Mouse (Mus musculus) CH12.LX (cell line): ENCODE measurements around the gene Pou2f1. TPM values are rescaled to one million over a fixed set of nuclear protein-coding genes. Genes with fewer than 3 reads are reported as not detected.

Experiments used
- DNase-seq: peaks from one replicate; pipeline ENCODE4 v3.0.0-alpha.2; 2013; ENCODE audit errors: extremely low read depth
- H3K27ac ChIP-seq: 2 replicates; pipeline ENCODE4 v1.5.1; 2012; ENCODE audit warnings: low read depth, mild to moderate bottlenecking, control low read depth, moderate library complexity; ENCODE audit not compliant: insufficient read depth
- H3K27me3 ChIP-seq: replicated peaks from 2 replicates; pipeline ENCODE3; 2012; ENCODE audit warnings: inconsistent platforms
- H3K36me3 ChIP-seq, 2 experiments: replicated peaks in 1 of 2; 2 replicates each; pipeline versions ENCODE3 to v1.6.1; 2012; ENCODE audit warnings: inconsistent platforms in 1 of 2, low read length in 1 of 2, mild to moderate bottlenecking in 1 of 2, mixed read lengths in 1 of 2, moderate library complexity in 1 of 2; ENCODE audit not compliant: control insufficient read depth in 1 of 2, insufficient read depth in 1 of 2
- H3K4me1 ChIP-seq, 2 experiments: 2 replicates each; pipeline ENCODE4 v1.6.1; 2012; ENCODE audit warnings: inconsistent platforms in 1 of 2, moderate library complexity in 1 of 2; ENCODE audit not compliant: insufficient read depth in 2 of 2, control insufficient read depth in 1 of 2
- H3K4me2 ChIP-seq: 2 replicates; pipeline ENCODE4 v1.6.1; 2012; ENCODE audit warnings: low read depth, mild to moderate bottlenecking, control low read depth; ENCODE audit not compliant: poor library complexity, insufficient read depth, severe bottlenecking
- H3K4me3 ChIP-seq, 3 experiments: fragments of 150-350 bp in 1 of 3; sonication (generic) in 1 of 3; replicated peaks in 1 of 3; 2 replicates each; pipeline versions ENCODE3 to v1.5.1; 2011 to 2012; ENCODE audit warnings: low read depth in 2 of 3, low read length in 2 of 3, mild to moderate bottlenecking in 2 of 3, moderate library complexity in 2 of 3, control low read depth in 1 of 3, improper control_type of control experiment in 1 of 3, inconsistent platforms in 1 of 3, mixed read lengths in 1 of 3; ENCODE audit not compliant: poor library complexity in 1 of 3
- H3K79me2 ChIP-seq: replicated peaks from 2 replicates; pipeline ENCODE4 v1.6.1; 2012; ENCODE audit warnings: mild to moderate bottlenecking, moderate library complexity; ENCODE audit not compliant: control insufficient read depth, poor library complexity, insufficient read depth, severe bottlenecking; ENCODE audit errors: extremely low read depth
- H3K9ac ChIP-seq: 2 replicates; pipeline ENCODE4 v1.6.1; 2012; ENCODE audit warnings: low read depth, mild to moderate bottlenecking, control low read depth, moderate library complexity; ENCODE audit not compliant: insufficient read depth
- H3K9me3 ChIP-seq: replicated peaks from 2 replicates; pipeline ENCODE3; 2012; ENCODE audit warnings: low read length, inconsistent platforms, mixed read lengths
- CHD1 ChIP-seq: IDR thresholded peaks from 2 replicates; pipeline ENCODE4 v1.6.1; 2012; ENCODE audit warnings: low read depth, low read length, improper control_type of control experiment, inconsistent platforms
- CHD2 ChIP-seq: IDR thresholded peaks from 2 replicates; pipeline ENCODE4 v1.6.1; 2011; ENCODE audit warnings: low read length, improper control_type of control experiment
- ELF1 ChIP-seq: IDR thresholded peaks from 2 replicates; pipeline ENCODE4 v1.6.1; 2014; ENCODE audit warnings: low read depth, mild to moderate bottlenecking, inconsistent platforms, low read length, improper control_type of control experiment
- EP300 ChIP-seq: IDR thresholded peaks from 2 replicates; pipeline ENCODE4 v1.6.1; 2011; ENCODE audit warnings: low read length, improper control_type of control experiment
- ETS1 ChIP-seq: conservative IDR thresholded peaks from 2 replicates; pipeline ENCODE4 v1.6.1; 2012; ENCODE audit warnings: low read depth, mild to moderate bottlenecking, inconsistent platforms, low read length, improper control_type of control experiment, moderate library complexity
- HCFC1 ChIP-seq: IDR thresholded peaks from 2 replicates; pipeline ENCODE4 v1.6.1; 2012; ENCODE audit warnings: low read depth, mild to moderate bottlenecking, inconsistent platforms, low read length, improper control_type of control experiment
- IRF4 ChIP-seq: IDR thresholded peaks from 2 replicates; pipeline ENCODE4 v1.6.1; 2014; ENCODE audit warnings: low read depth, mild to moderate bottlenecking, inconsistent platforms, low read length, improper control_type of control experiment
- JUN ChIP-seq: IDR thresholded peaks from 2 replicates; pipeline ENCODE4 v1.6.1; 2011; ENCODE audit warnings: low read depth, mild to moderate bottlenecking, low read length, improper control_type of control experiment, moderate library complexity; ENCODE audit not compliant: insufficient read depth
- JUND ChIP-seq: conservative IDR thresholded peaks from 2 replicates; pipeline ENCODE4 v1.6.1; 2011; ENCODE audit warnings: low read depth, low read length, improper control_type of control experiment
- MAFK ChIP-seq: IDR thresholded peaks from 2 replicates; pipeline ENCODE4 v1.6.1; 2011; ENCODE audit warnings: low read length, improper control_type of control experiment; ENCODE audit not compliant: insufficient replicate concordance
- MEF2A ChIP-seq: IDR thresholded peaks from 2 replicates; pipeline ENCODE4 v1.6.1; 2014; ENCODE audit warnings: low read depth, mild to moderate bottlenecking, inconsistent platforms, low read length, improper control_type of control experiment, borderline replicate concordance
- MXI1 ChIP-seq: IDR thresholded peaks from 2 replicates; pipeline ENCODE4 v1.6.1; 2011; ENCODE audit warnings: mild to moderate bottlenecking, low read depth, low read length, improper control_type of control experiment
- PAX5 ChIP-seq: IDR thresholded peaks from 2 replicates; pipeline ENCODE4 v1.6.1; 2012; ENCODE audit warnings: low read length, inconsistent platforms, mixed read lengths
- RCOR1 ChIP-seq: conservative IDR thresholded peaks from 2 replicates; pipeline ENCODE4 v1.6.1; 2012; ENCODE audit warnings: low read depth, mild to moderate bottlenecking, inconsistent platforms, low read length, improper control_type of control experiment
- TBP ChIP-seq: conservative IDR thresholded peaks from 2 replicates; pipeline ENCODE4 v1.6.1; 2011; ENCODE audit warnings: low read depth, low read length, improper control_type of control experiment
- UBTF ChIP-seq: IDR thresholded peaks from 2 replicates; pipeline ENCODE4 v1.6.1; 2012; ENCODE audit warnings: low read depth, mild to moderate bottlenecking, inconsistent platforms, low read length, improper control_type of control experiment, moderate library complexity
- ZNF384 ChIP-seq: IDR thresholded peaks from 2 replicates; pipeline ENCODE4 v1.6.1; 2012; ENCODE audit warnings: low read depth, low read length, improper control_type of control experiment, inconsistent platforms
- dilution Hi-C: fragments of 300-500 bp; cut with MboI; formaldehyde crosslinking; loops from 2 replicates; pipeline ENCODE4 v1.14.3; 2020; ENCODE audit warnings: low sequenced_read_pairs; ENCODE audit not compliant: extremely low pct_unique_long_range_greater_than_20kb, extremely low pct_ligation_motif_present
- in situ Hi-C: fragments of 300-500 bp; cut with MboI; formaldehyde crosslinking; loops from 3 replicates; pipeline ENCODE4 v1.14.3; 2019; ENCODE audit warnings: low sequenced_read_pairs, low pct_ligation_motif_present, low pct_unique_long_range_greater_than_20kb, mixed read lengths
- polyA plus RNA-seq: library from polyadenylated mRNA; unstranded; fragments of >175 nt; gene quantifications from 2 replicates; pipeline ENCODE4 v1.2.1, GENCODE M21; 2012; ENCODE audit warnings: low read depth; ENCODE audit not compliant: insufficient read length
- total RNA-seq, 2 experiments: library from RNA; depleted of rRNA; stranded (reverse); fragments of 300-350 nt in 1 of 2; fragments of >200 nt in 1 of 2; gene quantifications; 2 replicates each; pipeline ENCODE4 v1.2.3; 2012 to 2014

The Pou2f1 gene
- total and polyA plus RNA-seq, 3 experiments = 6.4 to 18.3 (median 7.4) TPM

DNA sequence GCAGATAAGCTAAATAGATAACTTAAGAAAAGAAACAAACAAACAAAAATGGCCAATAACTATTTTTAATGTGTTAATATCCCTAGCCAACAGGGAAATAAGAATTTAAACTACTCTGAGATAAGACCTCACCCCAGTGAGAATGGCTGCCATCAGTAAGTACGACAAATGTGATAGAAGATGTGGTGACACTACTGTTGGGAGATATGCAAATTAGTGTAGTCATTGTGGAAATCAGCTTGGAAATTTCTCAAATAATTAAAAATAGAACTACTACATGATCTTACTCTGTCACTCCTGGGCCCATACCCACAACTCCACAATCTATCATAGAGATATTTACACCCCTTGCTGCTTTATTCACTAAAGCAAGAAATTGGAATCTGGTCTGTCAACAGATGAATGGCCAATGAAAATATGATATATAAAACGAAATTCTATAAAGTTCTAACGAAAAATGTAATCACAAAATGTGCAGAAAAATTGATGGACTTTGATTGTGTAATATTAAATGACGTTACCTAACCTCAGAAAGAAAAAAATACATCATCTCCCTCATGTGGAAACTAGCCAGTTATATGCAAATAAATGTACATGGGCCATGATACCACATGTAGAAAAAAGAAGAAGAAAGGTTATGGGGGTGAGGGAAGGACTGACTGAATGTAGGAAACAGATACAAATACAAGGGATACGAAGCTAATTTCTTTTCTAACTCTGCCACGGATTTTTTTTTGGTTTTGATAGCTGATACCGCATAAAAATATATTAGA lies 74.8 kb downstream of the Pou2f1 start:
- in situ Hi-C loops = no loop called here
- no peak for TF ChIP-seq RCOR1
- peak; percentile 46 for TF ChIP-seq ETS1
- peak; percentile 31; the same call in 1 of the 2 replicates for TF ChIP-seq JUND
- TF ChIP-seq EP300 = peak; percentile 56
- no peak for TF ChIP-seq CHD2
- TF ChIP-seq ZNF384 = peak; percentile 81
- TF ChIP-seq HCFC1 = no peak
- TF ChIP-seq JUN = peak; percentile 14; the same call in 1 of the 2 replicates
- 0 out of 2 replicates have a peak, but pooled peaks have one; percentile 25 for TF ChIP-seq TBP
- 0 out of 2 replicates have a peak, but pooled peaks have one; percentile 41 for TF ChIP-seq CHD1
- no peak for TF ChIP-seq PAX5
- peak; percentile 63; the same call in 1 of the 2 replicates for TF ChIP-seq IRF4
- no peak for TF ChIP-seq MXI1
- peak; percentile 72; the same call in 1 of the 2 replicates for TF ChIP-seq MEF2A
- TF ChIP-seq ELF1 = no peak
- H3K9me3 ChIP-seq = no peaks in the 10 kb centered on the region
- H3K27me3 ChIP-seq = no peaks in the 10 kb centered on the region
- H3K79me2 ChIP-seq = peaks cover 26% of the 10 kb centered on the region
- H3K27ac ChIP-seq = no peak overlapping the region
- DNase-seq = peak; percentile 69
- H3K4me1 ChIP-seq = peaks cover 4 to 55% of the 10 kb centered on the region in 2 experiments
- dilution Hi-C loops = no loop called here
- peak overlapping the region; percentile 69; the same call in 1 of the 2 replicates for H3K9ac ChIP-seq
- peaks cover 0 to 5% of the 10 kb centered on the region in 2 experiments for H3K36me3 ChIP-seq
- H3K4me3 ChIP-seq = no peak overlapping the region
- H3K4me2 ChIP-seq = peak overlapping the region; percentile 29; the same call in 1 of the 2 replicates

DNA sequence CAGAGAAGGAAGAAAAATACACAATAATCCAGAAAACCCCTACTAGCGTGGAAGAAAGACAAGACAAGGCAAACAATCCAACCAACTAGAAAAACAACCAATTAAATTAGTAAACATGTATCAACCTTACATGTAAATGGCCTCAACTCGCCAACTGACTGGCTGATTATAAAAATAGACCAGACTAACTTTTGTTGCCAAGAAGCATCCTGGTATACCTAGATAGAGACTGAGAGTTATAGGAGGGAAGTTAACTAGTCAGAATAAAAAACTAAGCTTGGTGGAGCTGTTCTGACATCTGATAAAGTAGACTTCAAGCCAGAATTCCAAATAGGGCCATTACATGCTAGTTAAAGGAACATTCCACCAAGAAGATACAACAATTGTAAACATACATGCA lies 77.3 kb downstream of the Pou2f1 start:
- in situ Hi-C loops = no loop called here
- Histone ChIP-seq H3K27me3 (no peaks in the 10 kb centered on the region), H3K4me2 (no peak overlapping the region), H3K4me3 (no peak overlapping the region), H3K79me2 (peaks cover 15% of the 10 kb centered on the region), H3K27ac (no peak overlapping the region), H3K9me3 (peaks cover 4% of the 10 kb centered on the region), H3K4me1 (peaks cover 4 to 56% of the 10 kb centered on the region in 2 experiments), H3K36me3 (peaks cover 0 to 10% of the 10 kb centered on the region in 2 experiments), H3K9ac (no peak overlapping the region)
- TF ChIP-seq ZNF384 (no peak), UBTF (no peak), MAFK (no peak)
- DNase-seq = no peak
- dilution Hi-C loops = no loop called here
